Mouse (Mus musculus) forebrain, postnatal 0 days (tissue): ENCODE results near the gene Rftn2. TPM values are rescaled to one million over a fixed set of nuclear protein-coding genes. Genes with fewer than 3 reads are reported as not detected.

Experiments
- ATAC-seq: fragments of 200-750 bp; cut with Nextera tagmentation; 2 replicates; pipeline ENCODE4 v1.8.0; 2017; ENCODE audit warnings: mild to moderate bottlenecking, moderate library complexity
- DNase-seq: peaks from one replicate; pipeline ENCODE4 v3.0.0-alpha.2; 2015
- H3K27ac ChIP-seq: fragments of 300-500 bp; sonication (generic); 2 replicates; pipeline ENCODE4 v1.5.1; 2014; ENCODE audit warnings: low read depth, mild to moderate bottlenecking, antibody characterized with exemption, low read length, moderate library complexity, mixed read lengths
- H3K27me3 ChIP-seq: fragments of 300-500 bp; sonication (generic); 2 replicates; pipeline ENCODE4 v1.6.1; 2014; ENCODE audit warnings: mild to moderate bottlenecking, low read length, mixed read lengths; ENCODE audit not compliant: insufficient read depth
- H3K36me3 ChIP-seq: fragments of 300-500 bp; sonication (generic); 2 replicates; pipeline ENCODE4 v1.6.1; 2014; ENCODE audit warnings: mild to moderate bottlenecking, moderate library complexity; ENCODE audit not compliant: insufficient read depth
- H3K4me1 ChIP-seq: fragments of 300-500 bp; sonication (generic); 2 replicates; pipeline ENCODE4 v1.6.1; 2014; ENCODE audit warnings: antibody characterized with exemption; ENCODE audit not compliant: insufficient read depth
- H3K4me2 ChIP-seq: fragments of 300-500 bp; sonication (generic); 2 replicates; pipeline ENCODE4 v1.6.1; 2014; ENCODE audit warnings: low read depth, mild to moderate bottlenecking, moderate library complexity
- H3K4me3 ChIP-seq: fragments of 300-500 bp; sonication (generic); 2 replicates; pipeline ENCODE4 v1.5.1; 2014; ENCODE audit warnings: low read depth, low read length, mixed read lengths
- H3K9ac ChIP-seq: fragments of 300-500 bp; sonication (generic); 2 replicates; pipeline ENCODE4 v1.6.1; 2014; ENCODE audit warnings: mild to moderate bottlenecking
- H3K9me3 ChIP-seq: fragments of 300-500 bp; sonication (generic); 2 replicates; pipeline ENCODE4 v1.6.1; 2016; ENCODE audit warnings: low read length
- CTCF ChIP-seq: sonication (generic); IDR thresholded peaks from 2 replicates; pipeline ENCODE4 v1.5.1; 2016; ENCODE audit warnings: antibody characterized with exemption, control low read depth, low read depth
- WGBS: fragments of 180-500 bp; shearing (Covaris S2); extraction: QIAGEN DNeasy Blood & Tissue Kit; methylation state at CpG from one replicate; pipeline ENCODE4 v1.1.7; 2014; 5-methylcytosine and 5-hydroxymethylcytosine counted together
- polyA plus RNA-seq: library from polyadenylated mRNA; unstranded; fragments of >200 nt; fragmentation: Nextera tagmentation; extraction: Ambion mirVana; gene quantifications from 2 replicates; pipeline ENCODE4 v1.2.1, GENCODE M21; 2015
- total RNA-seq: library from RNA; depleted of rRNA; stranded (reverse); fragments of >200 nt; gene quantifications from 2 replicates; pipeline ENCODE4 v1.2.3, GENCODE M21; 2014; rRNA removed

Rftn2 gene
- total RNA-seq (10.1 and 10.9 TPM in 2 replicates), polyA plus RNA-seq (7.9 and 12.4 TPM in 2 replicates)

DNA sequence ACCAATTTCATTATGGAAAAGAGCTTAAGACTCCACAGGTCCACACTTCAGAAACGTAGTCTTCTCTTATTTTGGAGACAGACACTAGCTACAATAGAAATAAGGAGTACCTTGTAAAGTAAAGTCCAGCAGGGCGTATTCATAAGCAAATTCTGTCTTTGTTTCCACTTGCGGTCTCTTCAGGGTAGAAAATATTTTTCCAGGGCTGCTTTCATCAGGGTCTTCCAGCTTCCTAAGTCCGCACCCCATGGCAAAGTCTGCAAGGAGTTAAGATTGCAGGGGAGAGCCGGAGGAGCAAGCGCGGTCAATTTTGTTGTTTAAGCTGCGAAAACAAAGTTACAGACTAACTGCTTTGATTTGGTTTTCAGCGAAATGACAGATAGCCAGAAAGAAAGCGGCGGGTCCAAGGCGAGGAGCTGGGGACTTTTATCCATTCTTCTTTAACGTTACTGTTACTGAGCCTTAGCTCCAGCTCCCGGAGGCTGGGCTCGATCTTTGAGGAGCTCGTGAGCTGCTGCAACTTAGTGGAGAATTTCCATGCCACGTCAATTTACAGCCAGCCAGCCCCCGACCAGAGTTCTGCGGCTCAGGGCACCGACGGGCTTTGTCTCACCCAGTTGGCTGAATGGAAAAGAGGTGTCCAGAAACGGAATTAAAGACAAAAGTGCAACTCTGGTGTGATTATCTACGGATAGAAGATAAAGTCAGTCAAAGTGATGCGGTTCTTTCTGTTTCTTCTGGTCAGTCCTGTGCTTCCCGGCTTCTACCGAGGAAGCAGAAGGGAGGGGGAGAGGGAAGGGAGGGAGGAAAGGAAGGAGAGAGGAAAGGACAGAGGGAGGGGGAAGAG lies at the start of gene Rftn2:
Rftn2 (minus strand) TSS at position 772 of the 847 bp plus-strand sequence.
- DNase-seq (peak; percentile 48), ATAC-seq (no peak)
- TF ChIP-seq CTCF = no peak
- Histone ChIP-seq H3K27ac (peak within 1 kb of the TSS; percentile 57), H3K27me3 (no peaks in the 10 kb centered on the region), H3K36me3 (no peaks in the 10 kb centered on the region), H3K9ac (peak within 1 kb of the TSS; percentile 48), H3K4me2 (peak within 1 kb of the TSS; percentile 59), H3K4me3 (peak within 1 kb of the TSS; percentile 37), H3K9me3 (no peaks in the 10 kb centered on the region), H3K4me1 (no peaks in the 10 kb centered on the region)
- 2% methylated on average over 26 of the region's 26 CpGs for WGBS

DNA sequence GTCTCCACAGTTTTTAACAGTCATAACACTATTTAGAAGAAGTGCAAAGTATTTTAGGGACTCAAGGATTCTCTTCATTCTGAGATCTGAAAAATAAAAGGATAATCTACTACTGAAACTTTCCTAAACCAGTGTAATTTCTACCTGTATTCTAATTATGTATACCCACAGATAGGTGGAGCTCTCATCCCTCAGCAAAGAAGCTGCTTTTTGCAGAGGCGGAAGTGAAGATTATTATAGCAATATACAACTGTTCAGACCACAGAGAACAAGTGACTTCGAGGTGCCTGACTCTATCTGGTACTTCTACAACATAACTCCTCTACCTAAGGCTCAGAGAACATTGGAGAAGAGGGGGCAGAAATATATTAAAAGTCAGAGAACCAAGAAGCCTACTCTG lies 38.9 kb upstream of the Rftn2 start:
- WGBS = 71% methylated on average over 2 of the region's 2 CpGs
- Histone ChIP-seq H3K36me3 (no peaks in the 10 kb centered on the region), H3K9me3 (no peaks in the 10 kb centered on the region), H3K4me3 (no peak overlapping the region), H3K27ac (no peak overlapping the region), H3K27me3 (no peaks in the 10 kb centered on the region), H3K4me2 (no peak overlapping the region), H3K9ac (no peak overlapping the region), H3K4me1 (no peaks in the 10 kb centered on the region)
- TF ChIP-seq CTCF = no peak
- DNase-seq (no peak), ATAC-seq (no peak)

DNA sequence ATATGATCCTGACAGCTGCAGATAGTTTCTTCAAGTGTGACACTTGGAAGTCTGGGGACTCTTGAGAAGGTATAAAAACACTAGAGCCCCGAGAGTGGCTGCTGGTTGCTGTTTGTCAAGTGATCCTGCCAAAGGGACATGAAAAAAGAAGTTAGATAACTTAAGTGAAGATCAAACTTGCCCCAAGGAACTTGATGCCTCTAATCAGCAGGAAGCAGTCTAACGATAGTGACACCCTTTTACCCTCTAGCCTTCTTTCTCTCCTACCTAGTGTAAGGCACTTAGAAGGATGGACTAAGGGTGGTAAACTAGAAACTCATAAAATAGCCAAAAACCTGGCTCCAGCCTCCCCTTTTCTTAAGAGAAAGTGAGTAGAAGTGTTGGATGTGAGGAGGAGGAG lies 37.8 kb upstream of the Rftn2 start:
- Histone ChIP-seq H3K27me3 (no peaks in the 10 kb centered on the region), H3K27ac (no peak overlapping the region), H3K9ac (no peak overlapping the region), H3K4me3 (no peak overlapping the region), H3K36me3 (no peaks in the 10 kb centered on the region), H3K9me3 (no peaks in the 10 kb centered on the region), H3K4me1 (no peaks in the 10 kb centered on the region), H3K4me2 (no peak overlapping the region)
- no peak for TF ChIP-seq CTCF
- DNase-seq (no peak), ATAC-seq (no peak)
- 66% methylated on average over 2 of the region's 2 CpGs for WGBS

DNA sequence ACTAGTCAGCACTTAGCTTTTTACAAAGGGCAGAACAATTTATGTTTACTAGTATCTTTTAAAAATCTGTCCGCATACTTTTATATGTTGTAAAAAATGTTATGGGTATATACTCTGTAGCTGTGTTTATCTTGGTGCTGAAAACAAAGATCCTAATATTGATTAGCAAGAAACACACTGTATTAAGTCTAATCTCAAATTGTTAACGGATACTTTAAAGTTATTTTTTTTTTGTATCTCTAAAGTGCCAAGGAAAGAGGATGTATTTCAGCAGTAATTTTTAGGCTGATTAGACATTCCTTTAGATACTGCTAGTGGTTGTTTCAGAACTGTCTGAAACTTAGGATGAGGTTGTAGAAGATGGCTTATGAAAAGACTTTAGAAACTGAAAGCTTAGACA lies 19.8 kb upstream of the Rftn2 start:
- no peaks in the 10 kb centered on the region for H3K9me3 ChIP-seq
- no peak overlapping the region for H3K4me3 ChIP-seq
- H3K27me3 ChIP-seq = no peaks in the 10 kb centered on the region
- DNase-seq (no peak), ATAC-seq (no peak)
- no peaks in the 10 kb centered on the region for H3K4me1 ChIP-seq
- H3K27ac ChIP-seq = no peak overlapping the region
- H3K4me2 ChIP-seq = no peak overlapping the region
- H3K9ac ChIP-seq = no peak overlapping the region
- 88% methylated on average over 2 of the region's 2 CpGs for WGBS
- H3K36me3 ChIP-seq = 0 out of 2 replicates have a peak, but pooled peaks cover 3% of the 10 kb centered on the region
- TF ChIP-seq CTCF = no peak

DNA sequence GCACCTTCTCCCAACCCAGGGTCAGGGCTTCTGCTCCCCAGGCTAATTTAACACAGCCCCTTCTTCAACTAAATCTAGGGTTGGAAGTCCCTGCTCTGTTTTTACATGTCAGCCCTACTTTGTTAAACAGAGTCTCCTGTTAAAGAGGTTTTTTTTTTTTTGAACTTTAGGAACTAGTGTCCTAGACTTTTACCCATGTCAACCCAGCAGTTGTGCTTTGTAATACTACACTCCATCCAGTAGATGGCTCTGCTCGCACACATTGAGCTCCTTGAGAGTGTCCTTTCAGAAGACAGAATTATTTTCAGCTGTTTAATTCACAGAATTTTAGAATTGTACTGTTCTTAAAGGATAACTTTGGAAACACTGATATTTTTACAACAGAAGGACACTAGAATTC lies 12.7 kb upstream of the Rftn2 start:
- TF ChIP-seq CTCF = peak; percentile 83
- H3K9ac ChIP-seq = no peak overlapping the region
- 0% methylated on average over 1 of the region's 1 CpGs for WGBS

DNA sequence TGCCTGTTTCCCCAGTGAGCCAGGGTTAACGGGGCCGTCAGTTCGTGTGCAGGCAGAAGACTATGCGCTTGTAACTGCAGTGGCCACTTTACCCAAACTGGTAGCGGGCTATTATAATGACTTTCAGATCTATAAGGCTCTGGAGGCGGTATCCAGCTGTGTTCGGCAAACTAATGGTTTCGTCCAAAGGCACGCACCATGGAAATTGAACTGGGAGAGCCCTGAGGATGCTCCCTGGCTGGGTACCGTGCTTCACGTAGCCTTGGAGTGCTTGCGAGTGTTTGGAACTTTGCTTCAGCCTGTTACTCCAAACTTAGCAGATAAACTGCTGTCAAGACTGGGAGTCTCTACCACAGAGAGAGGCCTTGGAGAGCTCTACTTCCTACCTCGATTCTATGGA lies 11.9 kb upstream of the Rftn2 start:
- H3K36me3 ChIP-seq = 0 out of 2 replicates have a peak, but pooled peaks cover 3% of the 10 kb centered on the region
- ATAC-seq (no peak), DNase-seq (no peak)
- H3K9ac ChIP-seq = peak overlapping the region; percentile 78
- H3K4me3 ChIP-seq = peak overlapping the region; percentile 63
- TF ChIP-seq CTCF = no peak
- H3K9me3 ChIP-seq = no peaks in the 10 kb centered on the region
- WGBS = 19% methylated on average over 13 of the region's 13 CpGs
- peak overlapping the region; percentile 73 for H3K4me2 ChIP-seq
- H3K27me3 ChIP-seq = no peaks in the 10 kb centered on the region
- H3K27ac ChIP-seq = no peak overlapping the region
- H3K4me1 ChIP-seq = peaks cover 22% of the 10 kb centered on the region

More for the DNA sequence above, 12.7 kb upstream of the Rftn2 start:
- ATAC-seq (no peak), DNase-seq (peak; percentile 80)
- peak overlapping the region; percentile 73 for H3K4me2 ChIP-seq
- H3K9me3 ChIP-seq = no peaks in the 10 kb centered on the region
- H3K36me3 ChIP-seq = 0 out of 2 replicates have a peak, but pooled peaks cover 3% of the 10 kb centered on the region
- peak overlapping the region; percentile 63 for H3K4me3 ChIP-seq
- no peak overlapping the region for H3K27ac ChIP-seq
- H3K27me3 ChIP-seq = no peaks in the 10 kb centered on the region
- peaks cover 22% of the 10 kb centered on the region for H3K4me1 ChIP-seq

DNA sequence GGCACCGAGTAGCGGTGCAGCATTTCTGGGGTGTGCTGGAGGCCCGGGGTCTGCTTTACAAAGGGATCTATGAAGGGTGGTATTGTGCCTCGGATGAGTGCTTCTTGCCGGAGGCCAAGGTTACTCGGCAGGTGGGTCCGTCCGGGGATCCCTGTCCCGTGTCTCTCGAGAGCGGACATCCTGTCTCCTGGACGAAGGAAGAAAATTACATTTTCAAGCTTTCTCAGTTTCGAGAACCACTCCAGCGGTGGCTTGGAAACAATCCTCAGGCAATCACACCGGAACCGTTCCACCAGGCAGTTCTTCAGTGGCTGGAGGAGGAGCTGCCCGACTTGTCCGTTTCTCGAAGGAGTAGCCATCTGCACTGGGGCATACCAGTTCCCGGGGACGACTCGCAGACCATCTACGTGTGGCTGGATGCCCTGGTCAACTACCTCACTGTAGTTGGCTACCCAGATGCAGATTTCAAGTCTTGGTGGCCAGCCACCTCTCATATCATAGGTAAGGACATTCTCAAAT lies 11.1 kb upstream of the Rftn2 start:
- no peak for ATAC-seq
- H3K36me3 ChIP-seq = 0 out of 2 replicates have a peak, but pooled peaks cover 3% of the 10 kb centered on the region
- peak overlapping the region; percentile 84 for H3K27ac ChIP-seq
- H3K4me1 ChIP-seq = peaks cover 22% of the 10 kb centered on the region
- no peaks in the 10 kb centered on the region for H3K27me3 ChIP-seq
- no peaks in the 10 kb centered on the region for H3K9me3 ChIP-seq
- DNase-seq = no peak
- WGBS = under 1% methylated on average over 23 of the region's 23 CpGs
- no peak for TF ChIP-seq CTCF
- peak overlapping the region; percentile 78 for H3K9ac ChIP-seq
- H3K4me2 ChIP-seq = peak overlapping the region; percentile 73
- peak overlapping the region; percentile 63 for H3K4me3 ChIP-seq
